Mouse (Mus musculus) adrenal gland, postnatal 25 days (tissue): ENCODE data around the gene Hmgcs1. TPM values are rescaled to one million over a fixed set of nuclear protein-coding genes. Genes with fewer than 3 reads are reported as not detected.

Experiments used
- DNase-seq: peaks from one replicate; pipeline ENCODE4 v3.0.0; 2021; ENCODE audit warnings: mixed read lengths
- total RNA-seq: library from RNA; stranded (reverse); gene quantifications from 2 replicates; pipeline ENCODE4 v1.2.3, GENCODE M21; 2021

Hmgcs1 gene
- total RNA-seq, 1 experiment from 2014 or later = 548 TPM

GRCm38 (mm10) chr13:119753859-119754634 is 63.9 kb downstream of the Hmgcs1 start:
- DNase-seq = no peak

- no peak for DNase-seq
Measured at GRCm38 (mm10) chr13:119754635-119755020, 64.4 kb downstream of the Hmgcs1 start.

GRCm38 (mm10) chr13:119755141-119755547 is 65.0 kb downstream of the Hmgcs1 start:
- no peak for DNase-seq

GRCm38 (mm10) chr13:119755681-119756471 is 65.7 kb downstream of the Hmgcs1 start, which contains the start of gene Nim1k:
Nim1k (minus strand) TSS chr13:119755882.
- DNase-seq = peak; percentile 87

GRCm38 (mm10) chr13:119756831-119757230 is 66.7 kb downstream of the Hmgcs1 start:
- DNase-seq = no peak

Other genes with a start within 250 kb of the Hmgcs1 start
- gene 4833420G17Rik, start 227.6 kb upstream of the Hmgcs1 start, total RNA-seq = 22.2 and 23.2 TPM in 2 replicates
- gene Tmem267, start 202.3 kb upstream of the Hmgcs1 start, total RNA-seq = 13.7 and 14.6 TPM in 2 replicates
- gene 3110070M22Rik, start 202.0 kb upstream of the Hmgcs1 start, total RNA-seq = 1.4 and 2.7 TPM in 2 replicates
- 0.33 and 0.88 TPM in 2 replicates for gene Ccl28, start 66.6 kb upstream of the Hmgcs1 start, total RNA-seq
- gene Nim1k, start 65.5 kb downstream of the Hmgcs1 start, total RNA-seq = 2.6 and 3.6 TPM in 2 replicates
- gene Zfp131, start 100.5 kb downstream of the Hmgcs1 start, total RNA-seq = 32.4 and 37.4 TPM in 2 replicates
- gene AF067063, start 139.8 kb downstream of the Hmgcs1 start, total RNA-seq = not detected in 2 replicates
- not detected in 2 replicates for gene D13Ertd608e, start 145.6 kb downstream of the Hmgcs1 start, total RNA-seq
- not detected in 2 replicates for gene Tcstv1, start 204.4 kb downstream of the Hmgcs1 start, total RNA-seq
- not detected in 2 replicates for gene Gm21761, start 238.9 kb downstream of the Hmgcs1 start, total RNA-seq